Comparison of ENCODE assay signal across 8 mouse cellular contexts in genomic region chr7:70358020-70358847, GRCm38 (mm10). TPM values are rescaled to one million over a fixed set of nuclear protein-coding genes. Genes with fewer than 3 reads are reported as not detected.
DNase-seq lines count a peak whose midpoint lies in the region; ATAC-seq and TF ChIP-seq lines count a peak whose summit lies in the region.

No protein-coding gene starts in this region.

- peak overlapping the region; percentile 82 for H3K4me2 ChIP-seq in forebrain, embryonic 15.5 days (replicated peaks)
- peak overlapping the region; percentile 82 for H3K4me2 ChIP-seq in kidney, postnatal 0 days (ENCODE audit: low read length)
- peak overlapping the region; percentile 76 for H3K4me2 ChIP-seq in myocyte (ENCODE audit: low read depth)

- peak overlapping the region; percentile 97 for H3ac ChIP-seq in myocyte (ENCODE audit: control insufficient read depth, insufficient read length)

- peak; percentile 91 for DNase-seq in heart, adult 11 months
- no peak for DNase-seq in heart, adult 9 months (ENCODE audit: low spot score in 2 of 2)
- DNase-seq in kidney, postnatal 0 days (ENCODE audit: low spot score): peak; percentile 72
- DNase-seq in left cerebral cortex, postnatal 4 days: no peak
- DNase-seq in left cerebral cortex, adult 9 months (ENCODE audit: low spot score in 2 of 2): no peak

- WGBS in forebrain, embryonic 15.5 days: 4% methylated on average over 33 of the region's 33 CpGs
- WGBS in kidney, postnatal 0 days: under 1% methylated on average over 33 of the region's 33 CpGs

- H3K27me3 ChIP-seq in ES-Bruce4 (ENCODE audit: control insufficient read depth, insufficient read depth, low read length, poor library complexity, severe bottlenecking) (peaks cover 49% of the 10 kb centered on the region), myocyte (ENCODE audit: control insufficient read depth, insufficient read depth, insufficient read length) (no peaks in the 10 kb centered on the region)
- H3K27me3 ChIP-seq in forebrain, embryonic 15.5 days: peaks cover 43% of the 10 kb centered on the region
- H3K27me3 ChIP-seq in kidney, postnatal 0 days (ENCODE audit: insufficient read depth, low read length): no peaks in the 10 kb centered on the region

- H3K4me1 ChIP-seq in ES-Bruce4 (ENCODE audit: control insufficient read depth, insufficient read depth, low read length): no peaks in the 10 kb centered on the region
- H3K4me1 ChIP-seq in forebrain, embryonic 15.5 days: peaks cover 30% of the 10 kb centered on the region
- no peaks in the 10 kb centered on the region for H3K4me1 ChIP-seq in kidney, postnatal 0 days (replicated peaks; ENCODE audit: insufficient read depth, low read length)

- no peak for TF ChIP-seq POLR2A in ES-Bruce4 (IDR thresholded peaks at IDR 0.05; ENCODE audit: insufficient read depth, low read length)
- TF ChIP-seq POLR2A in myocyte (IDR thresholded peaks at IDR 0.05; ENCODE audit: insufficient read length, low read depth): no peak

- no peak overlapping the region for H3K27ac ChIP-seq in ES-Bruce4 (ENCODE audit: insufficient read depth, low read length)
- peak overlapping the region; percentile 94 for H3K27ac ChIP-seq in forebrain, embryonic 15.5 days (replicated peaks)
- peak overlapping the region; percentile 99 for H3K27ac ChIP-seq in kidney, postnatal 0 days

- no peaks in the 10 kb centered on the region for H3K9me3 ChIP-seq in ES-Bruce4 (replicated peaks; ENCODE audit: control insufficient read depth, insufficient read depth, low read length, poor library complexity, severe bottlenecking)
- no peaks in the 10 kb centered on the region for H3K9me3 ChIP-seq in forebrain, embryonic 15.5 days
- H3K9me3 ChIP-seq in kidney, postnatal 0 days (replicated peaks; ENCODE audit: low read length): no peaks in the 10 kb centered on the region

- H3K9ac ChIP-seq in ES-Bruce4 (ENCODE audit: low read depth, poor library complexity, severe bottlenecking): no peak overlapping the region
- peak overlapping the region; percentile 62 for H3K9ac ChIP-seq in forebrain, embryonic 15.5 days (replicated peaks)
- peak overlapping the region; percentile 100 for H3K9ac ChIP-seq in kidney, postnatal 0 days (ENCODE audit: low read depth, low read length)

- H3K36me3 ChIP-seq in ES-Bruce4 (ENCODE audit: control insufficient read depth, insufficient read depth, low read length, poor library complexity, severe bottlenecking) (no peaks in the 10 kb centered on the region), myocyte (ENCODE audit: control insufficient read depth, insufficient read depth) (peaks cover 18% of the 10 kb centered on the region)
- no peaks in the 10 kb centered on the region for H3K36me3 ChIP-seq in forebrain, embryonic 15.5 days
- H3K36me3 ChIP-seq in kidney, postnatal 0 days (ENCODE audit: insufficient read depth, low read length): peaks cover 28% of the 10 kb centered on the region

- H3K4me3 ChIP-seq in ES-Bruce4 (ENCODE audit: low read depth, low read length): peak overlapping the region; percentile 23; the same call in 1 of the 2 replicates
- H3K4me3 ChIP-seq in forebrain, embryonic 15.5 days: peak overlapping the region; percentile 55
- peak overlapping the region; percentile 98 for H3K4me3 ChIP-seq in kidney, postnatal 0 days (replicated peaks; ENCODE audit: low read depth, low read length)
- peak overlapping the region; percentile 89 for H3K4me3 ChIP-seq in myocyte

- TF ChIP-seq EP300 in ES-Bruce4 (IDR thresholded peaks at IDR 0.05; ENCODE audit: insufficient read depth, low read depth, low read length): no peak

- ATAC-seq in forebrain, embryonic 15.5 days (replicated peaks): no peak
- no peak for ATAC-seq in kidney, postnatal 0 days (replicated peaks; ENCODE audit: low FRiP score, low read depth)

- intact Hi-C loops in left cerebral cortex, postnatal 4 days (cut with DNase I): no loop called here

- H3K79me2 ChIP-seq in myocyte (ENCODE audit: control insufficient read depth, insufficient read depth): peaks cover 60% of the 10 kb centered on the region

- no peak for TF ChIP-seq CTCF in ES-Bruce4 (IDR thresholded peaks at IDR 0.05; ENCODE audit: low read depth, low read length)
- no peak for TF ChIP-seq CTCF in kidney, postnatal 0 days (IDR thresholded peaks at IDR 0.05; ENCODE audit: low read depth)

TF ChIP-seq in myocyte, 11 proteins besides CTCF, POLR2A, EP300 and RAD21:
- TF ChIP-seq SRF (IDR thresholded peaks at IDR 0.05; ENCODE audit: control insufficient read depth, insufficient read length, low read depth) (no peak), MAX (IDR thresholded peaks at IDR 0.05; ENCODE audit: low read depth) (no peak), REST (IDR thresholded peaks at IDR 0.05; ENCODE audit: insufficient read depth, insufficient read length) (no peak), MYOD1 (IDR thresholded peaks at IDR 0.05; ENCODE audit: control insufficient read depth in 1 of 3, insufficient read length in 2 of 3, low read depth in 2 of 3) (no peak), POLR2AphosphoS2 (IDR thresholded peaks at IDR 0.05; ENCODE audit: insufficient read length, low read depth) (no peak), E2F4 (IDR thresholded peaks at IDR 0.05; ENCODE audit: insufficient read depth) (no peak), TCF12 (IDR thresholded peaks at IDR 0.05; ENCODE audit: insufficient read depth, poor library complexity, severe bottlenecking) (no peak), CEBPB (IDR thresholded peaks at IDR 0.05; ENCODE audit: insufficient read depth, poor library complexity, severe bottlenecking) (no peak), TCF3 (IDR thresholded peaks at IDR 0.05; ENCODE audit: insufficient read length, low read depth) (no peak), MYOG (IDR thresholded peaks at IDR 0.05; ENCODE audit: control insufficient read depth in 1 of 3, insufficient read depth in 1 of 3, insufficient read length in 2 of 3, low read depth in 2 of 3) (no peak), USF1 (IDR thresholded peaks at IDR 0.05; ENCODE audit: low read depth) (no peak)
TF ChIP-seq in myocyte: peak in this region for 0.

RNA-seq across cellular contexts. Expression of gene Nr2f2, which starts 8.3 kb away (rescaled TPM):
- 5.6 and 6.4 TPM in 2 replicates for polyA plus RNA-seq in ES-Bruce4 (2011; ENCODE audit: insufficient read depth, insufficient read length, low read depth, missing spikeins)
- 76.2 and 95.0 TPM in 2 replicates for polyA plus RNA-seq in forebrain, embryonic 15.5 days (2015; fragmentation: Nextera tagmentation; extraction: Ambion mirVana)
- 190 and 203 TPM in 2 replicates for polyA plus RNA-seq in kidney, postnatal 0 days (2015; fragmentation: Nextera tagmentation; extraction: Ambion mirVana)
- polyA plus RNA-seq in myocyte (2012; fragmentation: generic; extraction: Trizol): 7.0 TPM
- 10 to 100 TPM; 68.7 to 96.1 TPM for total RNA-seq in left cerebral cortex, postnatal 4 days (2021)

Comparison
In these comparisons a context has a peak if more than half of its experiments do, and no peak if none do; other contexts are left out.
1. DNase-seq: peak in heart, adult 11 months (single experiment) and kidney, postnatal 0 days (single experiment); none in heart, adult 9 months (0 of 2), left cerebral cortex, postnatal 4 days (single experiment) and left cerebral cortex, adult 9 months (0 of 2).
2. H3K4me3 ChIP-seq: peak in every context shown above with its lines; median percentile 98 in kidney, postnatal 0 days; 89 in myocyte; 55 in forebrain, embryonic 15.5 days; 23 in ES-Bruce4.
3. Peak in every context shown above with its lines, with median percentiles within 50 percentile points of each other: H3K4me2 ChIP-seq.